Mouse (Mus musculus): ENCODE results near the gene Arnt. TPM values are rescaled to one million over a fixed set of nuclear protein-coding genes. Genes with fewer than 3 reads are reported as not detected.
"Not testable (repeated sequence)": the region's sequence is repeated elsewhere in the genome, so short reads cannot be mapped to it uniquely, and the experiment has no call there.

The Arnt gene
- polyA plus RNA-seq, 1 experiment from 2014 or later: 22.8 TPM

- Histone ChIP-seq H3K36me3 (no peaks in the 10 kb centered on the region), H3K4me1 (peaks cover 12% of the 10 kb centered on the region), H3K27me3 (replicated peaks) (peaks cover 14% of the 10 kb centered on the region; the same call in 1 of the 2 replicates), H3K4me2 (no peak overlapping the region), H3K27ac (no peak overlapping the region), H3K4me3 (no peak overlapping the region), H3K9me3 (replicated peaks) (0 out of 2 replicates have a peak, but pooled peaks cover 6% of the 10 kb centered on the region), H3K9ac (no peak overlapping the region)
- WGBS (ENCODE audit: insufficient replicate concordance): 87% methylated on average over 1 of the region's 1 CpGs
- no peak for ATAC-seq
Measured at GRCm38 (mm10) chr3:95531025-95531424, 96.8 kb downstream of the Arnt start.

GRCm38 (mm10) chr3:95533364-95533763, 99.2 kb downstream of the Arnt start:
- 82% methylated on average over 5 of the region's 5 CpGs for WGBS (ENCODE audit: insufficient replicate concordance)
- no peak overlapping the region for H3K9ac ChIP-seq
- ATAC-seq: no peak
- H3K9me3 ChIP-seq (replicated peaks): 0 out of 2 replicates have a peak, but pooled peaks cover 6% of the 10 kb centered on the region
- H3K27ac ChIP-seq: no peak overlapping the region
- no peak overlapping the region for H3K4me3 ChIP-seq
- peaks cover 6% of the 10 kb centered on the region; the same call in 1 of the 2 replicates for H3K4me1 ChIP-seq
- no peaks in the 10 kb centered on the region for H3K36me3 ChIP-seq
- H3K4me2 ChIP-seq: no peak overlapping the region
- peaks cover 20% of the 10 kb centered on the region for H3K27me3 ChIP-seq (replicated peaks)

GRCm38 (mm10) chr3:95534927-95535326, 100.7 kb downstream of the Arnt start:
- Histone ChIP-seq H3K4me3 (no peak overlapping the region), H3K9me3 (replicated peaks) (0 out of 2 replicates have a peak, but pooled peaks cover 6% of the 10 kb centered on the region), H3K36me3 (no peaks in the 10 kb centered on the region), H3K4me1 (peaks cover 6% of the 10 kb centered on the region; the same call in 1 of the 2 replicates), H3K9ac (no peak overlapping the region), H3K4me2 (no peak overlapping the region), H3K27me3 (replicated peaks) (peaks cover 17% of the 10 kb centered on the region), H3K27ac (no peak overlapping the region)
- WGBS (ENCODE audit: insufficient replicate concordance): 80% methylated on average over 1 of the region's 1 CpGs
- no peak for ATAC-seq

- 82% methylated on average over 10 of the region's 10 CpGs for WGBS (ENCODE audit: insufficient replicate concordance)
- no peak for ATAC-seq
- Histone ChIP-seq H3K9ac (no peak overlapping the region), H3K4me1 (no peaks in the 10 kb centered on the region), H3K4me3 (no peak overlapping the region), H3K27ac (no peak overlapping the region), H3K36me3 (no peaks in the 10 kb centered on the region), H3K4me2 (no peak overlapping the region), H3K27me3 (replicated peaks) (peaks cover 15% of the 10 kb centered on the region), H3K9me3 (replicated peaks) (0 out of 2 replicates have a peak, but pooled peaks cover 6% of the 10 kb centered on the region)
Measured at GRCm38 (mm10) chr3:95538936-95539335, 104.7 kb downstream of the Arnt start.

- Histone ChIP-seq H3K27ac (no peak overlapping the region), H3K9me3 (replicated peaks) (0 out of 2 replicates have a peak, but pooled peaks cover 6% of the 10 kb centered on the region), H3K27me3 (replicated peaks) (peaks cover 21% of the 10 kb centered on the region), H3K4me3 (no peak overlapping the region), H3K36me3 (no peaks in the 10 kb centered on the region), H3K9ac (no peak overlapping the region), H3K4me2 (no peak overlapping the region), H3K4me1 (no peaks in the 10 kb centered on the region)
- 85% methylated on average over 4 of the region's 4 CpGs for WGBS (ENCODE audit: insufficient replicate concordance)
- ATAC-seq: no peak
Measured at GRCm38 (mm10) chr3:95539837-95540236, 105.6 kb downstream of the Arnt start.

DNA sequence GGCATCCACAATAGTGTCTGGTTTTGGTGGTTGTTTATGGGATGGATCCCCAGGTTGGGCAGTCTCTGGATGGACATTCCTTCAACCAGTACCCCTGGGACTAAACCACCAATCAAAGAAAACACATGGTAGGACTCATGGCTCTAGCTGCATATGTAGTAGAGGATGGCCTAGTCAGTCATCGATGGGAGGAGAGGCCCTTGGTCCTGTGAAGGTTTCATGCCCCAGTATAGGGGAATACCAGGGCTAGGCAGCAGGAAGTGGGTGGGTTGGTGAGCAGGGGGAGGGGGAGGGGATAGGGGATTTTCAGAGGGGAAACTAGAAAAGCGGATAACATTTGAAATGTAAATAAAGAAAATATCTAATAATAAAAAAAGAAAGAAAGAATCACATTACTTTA, 107.0 kb downstream of the Arnt start:
- not testable (repeated sequence) for H3K4me1 ChIP-seq; H3K36me3 ChIP-seq; H3K9ac ChIP-seq; H3K9me3 ChIP-seq (replicated peaks); H3K4me3 ChIP-seq; H3K4me2 ChIP-seq; ATAC-seq; H3K27ac ChIP-seq
- 49% methylated on average over 2 of the region's 2 CpGs for WGBS (ENCODE audit: insufficient replicate concordance)
- peaks cover 29% of the 10 kb centered on the region for H3K27me3 ChIP-seq (replicated peaks)

DNA sequence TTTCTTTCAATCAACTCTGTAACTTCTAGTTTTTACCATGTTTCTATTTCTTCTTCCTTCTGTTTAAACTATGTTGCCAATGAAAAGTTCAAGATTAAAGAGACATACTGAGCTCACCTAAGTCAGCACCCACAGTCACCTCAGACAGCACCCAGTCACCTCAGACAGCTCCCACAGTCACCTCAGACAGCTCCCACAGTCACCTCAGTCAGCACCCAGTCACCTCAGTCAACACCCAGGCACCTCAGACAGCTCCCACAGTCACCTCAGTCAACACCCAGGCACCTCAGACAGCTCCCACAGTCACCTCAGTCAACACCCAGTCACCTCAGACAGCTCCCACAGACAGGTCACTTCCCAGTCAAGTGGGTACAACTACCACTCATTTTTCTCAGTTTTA, 108.0 kb downstream of the Arnt start:
- Histone ChIP-seq H3K36me3 (no peaks in the 10 kb centered on the region), H3K27ac (no peak overlapping the region), H3K27me3 (replicated peaks) (peaks cover 31% of the 10 kb centered on the region), H3K4me3 (no peak overlapping the region), H3K4me1 (no peaks in the 10 kb centered on the region), H3K9ac (no peak overlapping the region), H3K4me2 (no peak overlapping the region), H3K9me3 (replicated peaks) (no peaks in the 10 kb centered on the region)
- ATAC-seq: no peak

DNA sequence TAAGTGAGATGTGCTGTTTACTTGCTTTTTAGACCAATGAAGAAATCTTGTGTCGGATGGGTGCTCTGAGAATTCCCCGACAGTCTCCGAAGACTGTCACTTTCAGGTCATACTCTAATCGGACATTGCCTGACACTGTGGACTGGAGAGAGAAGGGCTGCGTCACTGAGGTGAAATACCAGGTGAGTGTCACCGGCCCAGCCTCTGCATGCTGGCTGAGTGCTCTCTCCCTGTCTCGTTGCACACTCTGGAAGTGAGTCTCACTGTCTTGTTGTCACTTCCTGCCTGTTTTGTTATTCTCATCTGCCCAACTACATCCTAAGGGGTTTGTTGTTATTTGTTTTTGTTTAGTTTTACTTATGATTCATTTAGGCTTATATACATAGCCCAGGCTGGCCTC, 108.8 kb downstream of the Arnt start:
- no peak for ATAC-seq
- no peaks in the 10 kb centered on the region for H3K4me1 ChIP-seq
- no peaks in the 10 kb centered on the region for H3K36me3 ChIP-seq
- H3K4me3 ChIP-seq: no peak overlapping the region
- H3K27me3 ChIP-seq (replicated peaks): peaks cover 23% of the 10 kb centered on the region
- H3K27ac ChIP-seq: no peak overlapping the region
- H3K9me3 ChIP-seq (replicated peaks): no peaks in the 10 kb centered on the region
- no peak overlapping the region for H3K4me2 ChIP-seq
- H3K9ac ChIP-seq: no peak overlapping the region
- 63% methylated on average over 7 of the region's 7 CpGs for WGBS (ENCODE audit: insufficient replicate concordance)

Other genes with a start within 250 kb of the Arnt start
- 11.0 and 11.4 TPM in 2 replicates for gene Gabpb2, start 216.5 kb upstream of the Arnt start, polyA plus RNA-seq (2016; fragmentation: Nextera tagmentation; extraction: Ambion mirVana)
- 59.6 and 60.9 TPM in 2 replicates for gene Cdc42se1, start 205.7 kb upstream of the Arnt start, polyA plus RNA-seq (2016; fragmentation: Nextera tagmentation; extraction: Ambion mirVana)
- 4.3 and 4.5 TPM in 2 replicates for gene Mllt11, start 202.2 kb upstream of the Arnt start, polyA plus RNA-seq (2016; fragmentation: Nextera tagmentation; extraction: Ambion mirVana)
- gene Gm128, start 192.8 kb upstream of the Arnt start, polyA plus RNA-seq (2016; fragmentation: Nextera tagmentation; extraction: Ambion mirVana): 0.33 and 0.38 TPM in 2 replicates
- not detected in 2 replicates for gene Bnipl, start 183.2 kb upstream of the Arnt start, polyA plus RNA-seq (2016; fragmentation: Nextera tagmentation; extraction: Ambion mirVana)
- gene Mindy1, start 153.0 kb upstream of the Arnt start, polyA plus RNA-seq (2016; fragmentation: Nextera tagmentation; extraction: Ambion mirVana): 18.8 and 22.5 TPM in 2 replicates
- 11.8 and 12.1 TPM in 2 replicates for gene Prune1, start 152.3 kb upstream of the Arnt start, polyA plus RNA-seq (2016; fragmentation: Nextera tagmentation; extraction: Ambion mirVana)
- 3.1 and 4.6 TPM in 2 replicates for gene Anxa9, start 127.2 kb upstream of the Arnt start, polyA plus RNA-seq (2016; fragmentation: Nextera tagmentation; extraction: Ambion mirVana)
- 134 and 135 TPM in 2 replicates for gene Cers2, start 119.6 kb upstream of the Arnt start, polyA plus RNA-seq (2016; fragmentation: Nextera tagmentation; extraction: Ambion mirVana)
- 31.0 and 31.6 TPM in 2 replicates for gene Setdb1, start 77.2 kb upstream of the Arnt start, polyA plus RNA-seq (2016; fragmentation: Nextera tagmentation; extraction: Ambion mirVana)
- not detected in 2 replicates for gene 4930558C23Rik, start 31.5 kb upstream of the Arnt start, polyA plus RNA-seq (2016; fragmentation: Nextera tagmentation; extraction: Ambion mirVana)
- gene Ctsk, start 64.9 kb downstream of the Arnt start, polyA plus RNA-seq (2016; fragmentation: Nextera tagmentation; extraction: Ambion mirVana): 1.4 and 1.7 TPM in 2 replicates
- 13.4 and 14.7 TPM in 2 replicates for gene Ctss, start 92.4 kb downstream of the Arnt start, polyA plus RNA-seq (2016; fragmentation: Nextera tagmentation; extraction: Ambion mirVana)
- gene Hormad1, start 125.3 kb downstream of the Arnt start, polyA plus RNA-seq (2016; fragmentation: Nextera tagmentation; extraction: Ambion mirVana): 0.08 and 0.10 TPM in 2 replicates
- 29.7 and 30.5 TPM in 2 replicates for gene Golph3l, start 154.5 kb downstream of the Arnt start, polyA plus RNA-seq (2016; fragmentation: Nextera tagmentation; extraction: Ambion mirVana)
- gene Ensa, start 190.6 kb downstream of the Arnt start, polyA plus RNA-seq (2016; fragmentation: Nextera tagmentation; extraction: Ambion mirVana): 42.9 and 45.0 TPM in 2 replicates
- 66.5 and 73.8 TPM in 2 replicates for gene Mcl1, start 224.4 kb downstream of the Arnt start, polyA plus RNA-seq (2016; fragmentation: Nextera tagmentation; extraction: Ambion mirVana)

Data from liver, embryonic 12.5 days (tissue).